17 mouse cellular contexts compared by ENCODE assay signal in the genomic region with DNA sequence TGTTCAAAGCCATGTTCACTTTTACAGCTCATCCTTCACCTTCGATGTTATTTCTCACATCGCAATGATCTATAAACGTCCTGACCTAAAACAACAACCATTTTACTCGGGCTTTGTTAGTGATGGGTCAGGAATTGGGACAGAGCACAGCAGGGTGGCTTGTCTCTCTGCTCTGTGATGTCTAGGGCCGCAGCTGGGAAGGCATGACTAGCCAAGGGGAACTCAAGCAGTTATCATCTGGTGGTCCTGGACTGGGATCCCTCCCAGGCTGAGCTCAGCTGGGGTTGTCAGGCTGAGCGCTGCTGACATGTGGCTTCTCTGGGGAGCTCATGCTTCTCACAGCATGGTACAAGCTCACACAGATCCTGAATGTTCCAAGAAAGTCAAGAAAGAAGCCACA.
DNase-seq lines count a peak whose midpoint lies in the region; ATAC-seq and TF ChIP-seq lines count a peak whose summit lies in the region.
"Had no signal": no experiment of that assay in that cellular context is flagged by ENCODE, and none has a peak within 500 bp of the region (broad histone marks: within the 10 kb centered on the region; RNA-seq: fewer than 3 reads in every experiment).

No protein-coding gene starts in this region.

- H3K4me2 ChIP-seq in heart, embryonic 11.5 days = no peak overlapping the region
- H3K4me2 ChIP-seq in lung, embryonic 14.5 days = no peak overlapping the region
- H3K4me2 ChIP-seq: embryonic facial prominence, embryonic 13.5 days; forebrain, embryonic 12.5 days; intestine, embryonic 15.5 days; limb, embryonic 15.5 days; lung, embryonic 15.5 days; neural tube, embryonic 13.5 days had no signal

- 65% methylated on average over 6 of the region's 6 CpGs for WGBS in heart, embryonic 11.5 days (ENCODE audit: insufficient replicate concordance)
- WGBS in lung, embryonic 14.5 days = 44% methylated on average over 6 of the region's 6 CpGs

- TF ChIP-seq CTCF in lung, embryonic 14.5 days (IDR thresholded peaks at IDR 0.05; ENCODE audit: low read depth) = no peak

- no peaks in the 10 kb centered on the region for H3K4me1 ChIP-seq in heart, embryonic 11.5 days (ENCODE audit: control insufficient read depth, insufficient read depth, low read length)
- H3K4me1 ChIP-seq in lung, embryonic 14.5 days (ENCODE audit: insufficient read depth) = no peaks in the 10 kb centered on the region
- H3K4me1 ChIP-seq: forebrain, embryonic 12.5 days; intestine, embryonic 15.5 days; limb, embryonic 15.5 days; lung, embryonic 15.5 days had no signal

- peak; percentile 10 to 13 for DNase-seq in heart, adult 18-20 months
- DNase-seq in lung, embryonic 14.5 days = peak; percentile 27
- no peak for DNase-seq in lung, postnatal 14 days
- peak; percentile 35 to 46 for DNase-seq in cerebellum, postnatal 14 days
- DNase-seq in adrenal gland, postnatal 14 days = no peak
- no peak for DNase-seq in layer of hippocampus, adult 18-20 months (ENCODE audit: low spot score in 2 of 2)
- no peak for DNase-seq in urinary bladder, postnatal 14 days (ENCODE audit: low spot score)
- DNase-seq: adrenal gland, adult 2 months; B cell, adult 2 months; thymus, postnatal 4 days had no signal

- H3K27me3 ChIP-seq in heart, embryonic 11.5 days (ENCODE audit: control insufficient read depth, insufficient read depth, low read length) = no peaks in the 10 kb centered on the region
- no peaks in the 10 kb centered on the region for H3K27me3 ChIP-seq in lung, embryonic 14.5 days (ENCODE audit: insufficient read depth, low read length)
- H3K27me3 ChIP-seq: embryonic facial prominence, embryonic 13.5 days; forebrain, embryonic 12.5 days; intestine, embryonic 15.5 days; limb, embryonic 15.5 days; lung, embryonic 15.5 days; neural tube, embryonic 13.5 days had no signal

- H3K9me3 ChIP-seq in heart, embryonic 11.5 days (replicated peaks; ENCODE audit: control insufficient read depth, low read length) = no peaks in the 10 kb centered on the region
- no peaks in the 10 kb centered on the region for H3K9me3 ChIP-seq in lung, embryonic 14.5 days (ENCODE audit: low read depth, low read length)
- H3K9me3 ChIP-seq: embryonic facial prominence, embryonic 13.5 days; forebrain, embryonic 12.5 days; intestine, embryonic 15.5 days; limb, embryonic 15.5 days; lung, embryonic 15.5 days; neural tube, embryonic 13.5 days had no signal

- ATAC-seq in heart, embryonic 11.5 days (replicated peaks; ENCODE audit: insufficient number of reproducible peaks, low FRiP score, low TSS enrichment) = no peak
- ATAC-seq in lung, embryonic 14.5 days (ENCODE audit: insufficient read depth) = peak; percentile 41; the same call in 1 of the 2 replicates
- ATAC-seq: intestine, embryonic 15.5 days had no signal

- no peak overlapping the region for H3K4me3 ChIP-seq in heart, embryonic 11.5 days (ENCODE audit: low read depth, low read length)
- H3K4me3 ChIP-seq in lung, embryonic 14.5 days (ENCODE audit: low read depth, low read length) = no peak overlapping the region
- H3K4me3 ChIP-seq: embryonic facial prominence, embryonic 13.5 days; forebrain, embryonic 12.5 days; intestine, embryonic 15.5 days; limb, embryonic 15.5 days; lung, embryonic 15.5 days; neural tube, embryonic 13.5 days had no signal

- H3K27ac ChIP-seq in heart, embryonic 11.5 days (ENCODE audit: low read depth, low read length) = no peak overlapping the region
- H3K27ac ChIP-seq in lung, embryonic 14.5 days (ENCODE audit: low read depth) = no peak overlapping the region
- H3K27ac ChIP-seq: embryonic facial prominence, embryonic 13.5 days; forebrain, embryonic 12.5 days; intestine, embryonic 15.5 days; limb, embryonic 15.5 days; lung, embryonic 15.5 days; neural tube, embryonic 13.5 days had no signal

- H3K36me3 ChIP-seq in heart, embryonic 11.5 days (ENCODE audit: control insufficient read depth, insufficient read depth, low read length) = no peaks in the 10 kb centered on the region
- H3K36me3 ChIP-seq in lung, embryonic 14.5 days (ENCODE audit: insufficient read depth) = no peaks in the 10 kb centered on the region
- H3K36me3 ChIP-seq: embryonic facial prominence, embryonic 13.5 days; forebrain, embryonic 12.5 days; intestine, embryonic 15.5 days; limb, embryonic 15.5 days; lung, embryonic 15.5 days; neural tube, embryonic 13.5 days had no signal

- H3K9ac ChIP-seq in heart, embryonic 11.5 days (ENCODE audit: low read depth, low read length) = no peak overlapping the region
- no peak overlapping the region for H3K9ac ChIP-seq in lung, embryonic 14.5 days
- H3K9ac ChIP-seq: embryonic facial prominence, embryonic 13.5 days; forebrain, embryonic 12.5 days; intestine, embryonic 15.5 days; limb, embryonic 15.5 days; lung, embryonic 15.5 days; neural tube, embryonic 13.5 days had no signal

Comparison
In these comparisons a context has a peak if more than half of its experiments do, and no peak if none do; other contexts are left out.
1. DNase-seq: peak in heart, adult 18-20 months (2 of 2), lung, embryonic 14.5 days (single experiment) and cerebellum, postnatal 14 days (2 of 2); none in lung, postnatal 14 days (single experiment), adrenal gland, postnatal 14 days (single experiment), layer of hippocampus, adult 18-20 months (0 of 2) and urinary bladder, postnatal 14 days (single experiment).